Mouse (Mus musculus) neural tube, embryonic 14.5 days (tissue): ENCODE measurements around the gene Prkd2. TPM values are rescaled to one million over a fixed set of nuclear protein-coding genes. Genes with fewer than 3 reads are reported as not detected.

Source experiments
- ATAC-seq: fragments of 200-750 bp; cut with Nextera tagmentation; 2 replicates; pipeline ENCODE4 v1.8.0; 2017; ENCODE audit warnings: low read depth, mild to moderate bottlenecking, moderate TSS enrichment, moderate library complexity
- H3K27ac ChIP-seq: fragments of 300-500 bp; sonication (generic); 2 replicates; pipeline ENCODE4 v1.5.1; 2014; ENCODE audit warnings: low read depth, mild to moderate bottlenecking, control low read depth, low read length, moderate library complexity, mixed read lengths
- H3K27me3 ChIP-seq: fragments of 300-500 bp; sonication (generic); 2 replicates; pipeline ENCODE4 v1.6.1; 2014; ENCODE audit warnings: low read length; ENCODE audit not compliant: control insufficient read depth, insufficient read depth
- H3K36me3 ChIP-seq: fragments of 300-500 bp; sonication (generic); 2 replicates; pipeline ENCODE4 v1.6.1; 2014; ENCODE audit warnings: low read length, mixed read lengths; ENCODE audit not compliant: control insufficient read depth, insufficient read depth
- H3K4me1 ChIP-seq: fragments of 300-500 bp; sonication (generic); 2 replicates; pipeline ENCODE4 v1.6.1; 2014; ENCODE audit warnings: low read length; ENCODE audit not compliant: control insufficient read depth, insufficient read depth
- H3K4me2 ChIP-seq: fragments of 300-500 bp; sonication (generic); 2 replicates; pipeline ENCODE4 v1.6.1; 2014; ENCODE audit warnings: mild to moderate bottlenecking, low read depth, low read length, control low read depth
- H3K4me3 ChIP-seq: fragments of 300-500 bp; sonication (generic); 2 replicates; pipeline ENCODE4 v1.5.1; 2014; ENCODE audit warnings: low read depth, low read length, control low read depth, mixed read lengths
- H3K9ac ChIP-seq: fragments of 300-500 bp; sonication (generic); replicated peaks from 2 replicates; pipeline ENCODE4 v1.6.1; 2014; ENCODE audit warnings: low read depth, mild to moderate bottlenecking, control low read depth, low read length, mixed read lengths
- H3K9me3 ChIP-seq: fragments of 300-500 bp; sonication (generic); 2 replicates; pipeline ENCODE4 v1.6.1; 2016; ENCODE audit warnings: low read length; ENCODE audit not compliant: control insufficient read depth
- WGBS: fragments of 180-500 bp; shearing (Covaris S2); extraction: QIAGEN DNeasy Blood & Tissue Kit; methylation state at CpG from one replicate; pipeline ENCODE4 v1.1.7; 2014; 5-methylcytosine and 5-hydroxymethylcytosine counted together
- polyA plus RNA-seq: library from polyadenylated mRNA; unstranded; fragments of >200 nt; fragmentation: Nextera tagmentation; extraction: Ambion mirVana; gene quantifications from 2 replicates; pipeline ENCODE4 v1.2.1, GENCODE M21; 2014

Gene Prkd2
- polyA plus RNA-seq, 1 experiment from 2014 or later: 4.5 TPM

- ATAC-seq: peak; percentile 99
- 13% methylated on average over 16 of the region's 16 CpGs for WGBS
These were observed 26.8 kb downstream of the Prkd2 start for GRCm38 (mm10) chr7:16869497-16869896.

GRCm38 (mm10) chr7:16871600-16871999, 28.9 kb downstream of the Prkd2 start:
- WGBS: 86% methylated on average over 10 of the region's 10 CpGs
- Histone ChIP-seq H3K9ac (no peak overlapping the region), H3K36me3 (no peaks in the 10 kb centered on the region; the same call in none of the 2 replicates), H3K27ac (no peak overlapping the region), H3K4me2 (no peak overlapping the region), H3K4me3 (no peak overlapping the region), H3K9me3 (no peaks in the 10 kb centered on the region), H3K27me3 (no peaks in the 10 kb centered on the region), H3K4me1 (peaks cover 8% of the 10 kb centered on the region)
- ATAC-seq: no peak

More at GRCm38 (mm10) chr7:16869497-16869896, 26.8 kb downstream of the Prkd2 start:
- no peaks in the 10 kb centered on the region for H3K9me3 ChIP-seq
- peak overlapping the region; percentile 29 for H3K4me3 ChIP-seq
- peak overlapping the region; percentile 50 for H3K9ac ChIP-seq
- peak overlapping the region; percentile 85 for H3K27ac ChIP-seq
- H3K36me3 ChIP-seq: no peaks in the 10 kb centered on the region; the same call in none of the 2 replicates
- peak overlapping the region; percentile 57 for H3K4me2 ChIP-seq
- H3K4me1 ChIP-seq: no peaks in the 10 kb centered on the region
- H3K27me3 ChIP-seq: no peaks in the 10 kb centered on the region

- H3K27me3 ChIP-seq: no peaks in the 10 kb centered on the region
- no peak overlapping the region for H3K27ac ChIP-seq
- H3K4me2 ChIP-seq: no peak overlapping the region
- H3K9me3 ChIP-seq: no peaks in the 10 kb centered on the region
- no peak for ATAC-seq
- H3K9ac ChIP-seq: no peak overlapping the region
- WGBS: 95% methylated on average over 9 of the region's 9 CpGs
- peaks cover 14% of the 10 kb centered on the region for H3K4me1 ChIP-seq
- H3K4me3 ChIP-seq: no peak overlapping the region
- H3K36me3 ChIP-seq: no peaks in the 10 kb centered on the region; the same call in none of the 2 replicates
These were observed 29.8 kb downstream of the Prkd2 start for GRCm38 (mm10) chr7:16872478-16872877.

GRCm38 (mm10) chr7:16873392-16873791, 30.7 kb downstream of the Prkd2 start:
- H3K27me3 ChIP-seq: no peaks in the 10 kb centered on the region
- peaks cover 14% of the 10 kb centered on the region for H3K4me1 ChIP-seq
- peak overlapping the region; percentile 33; the same call in 1 of the 2 replicates for H3K4me2 ChIP-seq
- H3K36me3 ChIP-seq: no peaks in the 10 kb centered on the region; the same call in none of the 2 replicates
- ATAC-seq: no peak
- WGBS: 91% methylated on average over 4 of the region's 4 CpGs
- H3K9ac ChIP-seq: no peak overlapping the region
- no peaks in the 10 kb centered on the region for H3K9me3 ChIP-seq
- no peak overlapping the region for H3K27ac ChIP-seq
- no peak overlapping the region for H3K4me3 ChIP-seq

GRCm38 (mm10) chr7:16874190-16874589, 31.5 kb downstream of the Prkd2 start:
- peak overlapping the region; percentile 74 for H3K27ac ChIP-seq
- ATAC-seq: no peak
- WGBS: 5% methylated on average over 17 of the region's 17 CpGs
- H3K27me3 ChIP-seq: no peaks in the 10 kb centered on the region
- H3K4me1 ChIP-seq: peaks cover 14% of the 10 kb centered on the region
- H3K9me3 ChIP-seq: no peaks in the 10 kb centered on the region
- H3K4me2 ChIP-seq: peak overlapping the region; percentile 33
- peak overlapping the region; percentile 28 for H3K4me3 ChIP-seq
- H3K36me3 ChIP-seq: peaks cover 2% of the 10 kb centered on the region
- H3K9ac ChIP-seq: no peak overlapping the region

- Histone ChIP-seq H3K4me2 (peak overlapping the region; percentile 81), H3K27me3 (no peaks in the 10 kb centered on the region), H3K9ac (no peak overlapping the region), H3K4me3 (peak overlapping the region; percentile 70), H3K27ac (peak overlapping the region; percentile 74), H3K9me3 (no peaks in the 10 kb centered on the region), H3K36me3 (peaks cover 2% of the 10 kb centered on the region), H3K4me1 (peaks cover 14% of the 10 kb centered on the region)
- ATAC-seq: peak; percentile 95
- under 1% methylated on average over 31 of the region's 33 CpGs for WGBS
These were observed 32.1 kb downstream of the Prkd2 start for GRCm38 (mm10) chr7:16874756-16875309.

- H3K27ac ChIP-seq: peak within 1 kb of the TSS; percentile 87
- H3K4me1 ChIP-seq: peaks cover 14% of the 10 kb centered on the region
- no CpG with 5 or more reads among the region's 1 CpGs for WGBS
- H3K9me3 ChIP-seq: no peaks in the 10 kb centered on the region
- peaks cover 2% of the 10 kb centered on the region for H3K36me3 ChIP-seq
- no peak for ATAC-seq
- no peaks in the 10 kb centered on the region for H3K27me3 ChIP-seq
- peak within 1 kb of the TSS; percentile 81 for H3K4me2 ChIP-seq
- peak within 1 kb of the TSS; percentile 70 for H3K4me3 ChIP-seq
- peak within 1 kb of the TSS; percentile 81 for H3K9ac ChIP-seq
These were observed 32.4 kb downstream of the Prkd2 start, which contains the start of gene Dact3 for GRCm38 (mm10) chr7:16875310-16875325. Dact3 (plus strand) TSS chr7:16875317.

- H3K27ac ChIP-seq: peak overlapping the region; percentile 87
- H3K4me2 ChIP-seq: peak overlapping the region; percentile 81
- peaks cover 14% of the 10 kb centered on the region for H3K4me1 ChIP-seq
- WGBS: under 1% methylated on average over 40 of the region's 42 CpGs
- peaks cover 2% of the 10 kb centered on the region for H3K36me3 ChIP-seq
- H3K9me3 ChIP-seq: no peaks in the 10 kb centered on the region
- ATAC-seq: peak; percentile 54
- H3K4me3 ChIP-seq: peak overlapping the region; percentile 70
- H3K27me3 ChIP-seq: no peaks in the 10 kb centered on the region
- peak overlapping the region; percentile 81 for H3K9ac ChIP-seq
These were observed 32.6 kb downstream of the Prkd2 start for GRCm38 (mm10) chr7:16875326-16875725.

- H3K36me3 ChIP-seq: peaks cover 2% of the 10 kb centered on the region
- H3K27ac ChIP-seq: no peak overlapping the region
- 8% methylated on average over 11 of the region's 11 CpGs for WGBS
- no peak for ATAC-seq
- H3K9me3 ChIP-seq: no peaks in the 10 kb centered on the region
- H3K4me3 ChIP-seq: peak overlapping the region; percentile 70
- H3K4me2 ChIP-seq: peak overlapping the region; percentile 81
- no peaks in the 10 kb centered on the region for H3K27me3 ChIP-seq
- peaks cover 14% of the 10 kb centered on the region for H3K4me1 ChIP-seq
- peak overlapping the region; percentile 81 for H3K9ac ChIP-seq
These were observed 33.3 kb downstream of the Prkd2 start for GRCm38 (mm10) chr7:16876006-16876405.
